Mouse (Mus musculus) neural tube, embryonic 14.5 days (tissue): Measurements from ENCODE around the gene Dchs2. TPM values are rescaled to one million over a fixed set of nuclear protein-coding genes. Genes with fewer than 3 reads are reported as not detected.

Experiments
- ATAC-seq: fragments of 200-750 bp; cut with Nextera tagmentation; 2 replicates; pipeline ENCODE4 v1.8.0; 2017; ENCODE audit warnings: low read depth, mild to moderate bottlenecking, moderate TSS enrichment, moderate library complexity
- H3K27ac ChIP-seq: fragments of 300-500 bp; sonication (generic); 2 replicates; pipeline ENCODE4 v1.5.1; 2014; ENCODE audit warnings: low read depth, mild to moderate bottlenecking, control low read depth, low read length, moderate library complexity, mixed read lengths
- H3K27me3 ChIP-seq: fragments of 300-500 bp; sonication (generic); 2 replicates; pipeline ENCODE4 v1.6.1; 2014; ENCODE audit warnings: low read length; ENCODE audit not compliant: control insufficient read depth, insufficient read depth
- H3K36me3 ChIP-seq: fragments of 300-500 bp; sonication (generic); 2 replicates; pipeline ENCODE4 v1.6.1; 2014; ENCODE audit warnings: low read length, mixed read lengths; ENCODE audit not compliant: control insufficient read depth, insufficient read depth
- H3K4me1 ChIP-seq: fragments of 300-500 bp; sonication (generic); 2 replicates; pipeline ENCODE4 v1.6.1; 2014; ENCODE audit warnings: low read length; ENCODE audit not compliant: control insufficient read depth, insufficient read depth
- H3K4me2 ChIP-seq: fragments of 300-500 bp; sonication (generic); 2 replicates; pipeline ENCODE4 v1.6.1; 2014; ENCODE audit warnings: mild to moderate bottlenecking, low read depth, low read length, control low read depth
- H3K4me3 ChIP-seq: fragments of 300-500 bp; sonication (generic); 2 replicates; pipeline ENCODE4 v1.5.1; 2014; ENCODE audit warnings: low read depth, low read length, control low read depth, mixed read lengths
- H3K9ac ChIP-seq: fragments of 300-500 bp; sonication (generic); replicated peaks from 2 replicates; pipeline ENCODE4 v1.6.1; 2014; ENCODE audit warnings: low read depth, mild to moderate bottlenecking, control low read depth, low read length, mixed read lengths
- H3K9me3 ChIP-seq: fragments of 300-500 bp; sonication (generic); 2 replicates; pipeline ENCODE4 v1.6.1; 2016; ENCODE audit warnings: low read length; ENCODE audit not compliant: control insufficient read depth
- WGBS: fragments of 180-500 bp; shearing (Covaris S2); extraction: QIAGEN DNeasy Blood & Tissue Kit; methylation state at CpG from one replicate; pipeline ENCODE4 v1.1.7; 2014; 5-methylcytosine and 5-hydroxymethylcytosine counted together
- polyA plus RNA-seq: library from polyadenylated mRNA; unstranded; fragments of >200 nt; fragmentation: Nextera tagmentation; extraction: Ambion mirVana; gene quantifications from 2 replicates; pipeline ENCODE4 v1.2.1, GENCODE M21; 2014

Gene Dchs2
- polyA plus RNA-seq, 1 experiment from 2014 or later, result 3.1 TPM

DNA sequence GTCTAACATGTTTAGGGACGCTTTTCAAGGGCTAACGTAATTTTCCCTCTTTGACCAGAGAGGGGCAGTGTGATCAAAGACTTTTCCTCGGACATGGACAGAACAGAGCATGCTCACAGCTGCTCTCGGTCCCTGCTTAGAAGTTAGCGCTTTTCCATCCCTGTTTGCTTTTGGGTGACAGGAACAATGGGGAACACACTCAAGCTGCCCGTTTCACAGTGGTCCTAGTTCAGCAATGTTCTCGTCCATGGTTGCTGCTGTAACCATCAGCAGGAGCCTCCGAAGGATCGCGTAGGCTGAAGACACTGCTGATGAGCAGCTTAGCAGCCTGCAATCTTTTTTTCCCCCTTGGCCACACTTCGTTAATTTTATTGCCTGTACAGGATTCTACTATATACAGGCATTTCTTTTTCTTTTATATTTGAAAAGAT is 159.2 kb downstream of the Dchs2 start:
- 3% methylated on average over 11 of the region's 11 CpGs for WGBS
- peak; percentile 95 for ATAC-seq
- Histone ChIP-seq H3K27ac (no peak overlapping the region), H3K4me1 (no peaks in the 10 kb centered on the region), H3K9me3 (no peaks in the 10 kb centered on the region), H3K4me3 (peak overlapping the region; percentile 38), H3K9ac (peak overlapping the region; percentile 30), H3K4me2 (peak overlapping the region; percentile 52), H3K36me3 (no peaks in the 10 kb centered on the region), H3K27me3 (no peaks in the 10 kb centered on the region)

DNA sequence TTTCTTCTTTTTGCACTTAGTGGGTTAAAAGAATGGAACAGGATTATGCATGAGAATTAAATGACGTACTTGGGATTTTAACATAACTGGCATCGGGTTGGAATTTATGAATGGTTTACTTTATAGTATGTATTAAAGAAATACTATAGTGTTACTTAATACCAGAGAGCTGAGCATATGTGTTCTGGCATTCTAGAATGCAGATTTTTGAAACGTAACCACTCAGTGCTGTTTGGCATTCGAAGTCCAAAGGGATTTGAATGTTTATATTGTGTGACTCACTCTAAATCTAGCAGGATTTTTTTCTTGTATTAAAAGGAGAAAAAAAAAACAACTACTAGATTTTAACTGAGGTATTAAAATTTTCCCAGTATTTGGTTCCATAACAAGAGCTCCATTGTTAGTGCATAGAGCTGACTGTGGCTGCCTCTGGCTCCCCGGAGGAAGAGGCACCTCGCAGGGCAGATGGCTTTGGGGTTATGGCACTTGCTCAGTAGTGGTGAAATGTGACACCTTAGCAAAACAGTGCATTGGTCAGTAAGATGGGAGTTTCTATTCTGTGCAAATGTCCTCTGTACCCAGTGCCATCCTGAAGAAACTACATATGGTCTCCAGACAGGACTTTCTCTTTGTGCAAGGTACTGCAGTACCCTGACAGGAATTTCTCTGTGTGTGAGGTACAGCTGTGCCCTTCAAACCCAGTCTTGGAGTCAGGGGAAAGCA is 160.5 kb downstream of the Dchs2 start:
- H3K9ac ChIP-seq, result no peak overlapping the region
- 61% methylated on average over 6 of the region's 6 CpGs for WGBS
- H3K27me3 ChIP-seq, result no peaks in the 10 kb centered on the region
- H3K9me3 ChIP-seq, result no peaks in the 10 kb centered on the region
- H3K4me1 ChIP-seq, result no peaks in the 10 kb centered on the region
- no peak for ATAC-seq
- no peak overlapping the region for H3K4me2 ChIP-seq
- H3K27ac ChIP-seq, result no peak overlapping the region
- no peak overlapping the region for H3K4me3 ChIP-seq
- no peaks in the 10 kb centered on the region for H3K36me3 ChIP-seq

DNA sequence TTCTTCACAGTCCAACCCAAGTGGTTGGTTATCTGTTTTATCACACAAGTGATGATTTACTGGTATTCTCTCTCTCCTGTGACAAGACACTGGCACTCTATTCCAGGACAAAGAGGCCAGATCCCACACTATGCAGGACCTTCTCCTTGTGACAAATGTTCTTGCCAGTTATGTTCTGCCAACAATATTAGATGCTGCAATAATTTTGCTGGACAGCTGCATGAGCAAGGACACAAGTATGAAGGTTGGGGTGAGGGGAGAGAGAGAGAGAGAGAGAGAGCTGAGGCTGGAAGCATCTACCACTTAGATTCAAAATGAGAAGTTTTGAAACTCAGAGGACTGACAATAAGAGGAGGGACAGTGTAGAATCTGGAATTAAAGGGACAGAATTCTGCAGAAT is 162.7 kb downstream of the Dchs2 start:
- H3K4me2 ChIP-seq, result no peak overlapping the region
- no peak for ATAC-seq
- H3K4me3 ChIP-seq, result no peak overlapping the region
- no peaks in the 10 kb centered on the region for H3K9me3 ChIP-seq
- H3K36me3 ChIP-seq, result no peaks in the 10 kb centered on the region
- H3K27ac ChIP-seq, result no peak overlapping the region
- H3K4me1 ChIP-seq, result no peaks in the 10 kb centered on the region
- H3K27me3 ChIP-seq, result no peaks in the 10 kb centered on the region
- H3K9ac ChIP-seq, result no peak overlapping the region

DNA sequence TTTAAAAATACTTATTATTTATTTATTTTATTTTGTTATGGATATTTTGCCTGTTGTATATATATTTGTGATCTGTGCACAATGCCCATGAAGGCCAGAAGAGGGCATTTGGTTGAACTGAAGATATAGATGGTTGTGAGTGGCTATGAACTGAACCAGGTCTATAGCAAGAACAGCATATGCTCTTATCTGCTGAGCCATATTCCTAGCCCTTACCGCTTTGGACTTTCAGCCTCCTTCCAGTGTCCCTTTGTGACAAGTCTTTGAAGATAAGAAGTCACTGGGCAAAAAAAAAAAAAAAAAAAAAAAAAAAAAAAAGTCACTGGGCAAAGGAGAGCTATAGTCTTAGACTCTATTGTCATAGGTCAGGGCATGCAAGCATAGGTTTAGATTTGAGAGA is 163.2 kb downstream of the Dchs2 start:
- H3K27ac ChIP-seq, result no peak overlapping the region

DNA sequence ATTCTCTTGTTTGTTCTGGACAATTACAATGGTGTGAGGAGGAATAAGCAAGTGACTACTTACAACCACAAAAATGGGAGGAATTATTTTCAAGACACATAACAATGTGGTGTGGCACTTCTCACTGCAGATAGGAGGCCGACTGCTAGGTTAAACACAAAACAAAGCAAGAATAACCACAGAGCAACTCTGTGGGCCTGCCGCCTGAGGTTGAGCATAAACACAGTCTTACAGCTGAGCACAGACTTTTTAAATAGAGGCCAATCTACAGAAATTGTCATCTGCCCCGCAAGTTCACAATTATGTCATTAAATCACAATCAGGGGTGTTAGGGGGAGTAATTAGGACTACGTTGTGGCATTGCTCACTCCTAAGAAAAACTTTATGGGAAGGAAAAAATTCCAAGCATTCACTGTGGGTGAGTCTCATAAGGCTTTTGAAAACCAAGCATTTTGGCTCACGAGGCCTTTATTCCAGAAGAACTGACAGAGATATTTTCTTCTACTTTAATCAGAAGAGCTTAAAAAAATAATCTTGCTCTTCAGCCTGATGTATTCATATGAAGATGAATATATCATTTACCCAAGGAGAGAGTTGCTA is 172.1 kb downstream of the Dchs2 start:
- ATAC-seq, result no peak

More for the DNA sequence above, 163.2 kb downstream of the Dchs2 start:
- Histone ChIP-seq H3K4me2 (no peak overlapping the region), H3K9me3 (no peaks in the 10 kb centered on the region), H3K4me3 (no peak overlapping the region), H3K27me3 (no peaks in the 10 kb centered on the region), H3K4me1 (no peaks in the 10 kb centered on the region), H3K36me3 (no peaks in the 10 kb centered on the region), H3K9ac (no peak overlapping the region)
- WGBS, result 95% methylated on average over 1 of the region's 1 CpGs
- ATAC-seq, result no peak

GRCm38 (mm10) chr3:83303876-83304275 is 176.1 kb downstream of the Dchs2 start:
- H3K4me2 ChIP-seq, result no peak overlapping the region
- H3K9me3 ChIP-seq, result no peaks in the 10 kb centered on the region
- no peak overlapping the region for H3K9ac ChIP-seq
- H3K27ac ChIP-seq, result no peak overlapping the region
- 73% methylated on average over 5 of the region's 5 CpGs for WGBS
- H3K36me3 ChIP-seq, result no peaks in the 10 kb centered on the region
- no peaks in the 10 kb centered on the region for H3K27me3 ChIP-seq
- H3K4me3 ChIP-seq, result no peak overlapping the region
- no peak for ATAC-seq
- H3K4me1 ChIP-seq, result no peaks in the 10 kb centered on the region

More for the DNA sequence above, 172.1 kb downstream of the Dchs2 start:
- H3K27ac ChIP-seq, result no peak overlapping the region
- H3K4me2 ChIP-seq, result no peak overlapping the region
- H3K4me3 ChIP-seq, result no peak overlapping the region
- H3K4me1 ChIP-seq, result no peaks in the 10 kb centered on the region
- no peaks in the 10 kb centered on the region for H3K9me3 ChIP-seq
- 61% methylated on average over 5 of the region's 5 CpGs for WGBS
- no peak overlapping the region for H3K9ac ChIP-seq
- no peaks in the 10 kb centered on the region for H3K36me3 ChIP-seq
- no peaks in the 10 kb centered on the region for H3K27me3 ChIP-seq

DNA sequence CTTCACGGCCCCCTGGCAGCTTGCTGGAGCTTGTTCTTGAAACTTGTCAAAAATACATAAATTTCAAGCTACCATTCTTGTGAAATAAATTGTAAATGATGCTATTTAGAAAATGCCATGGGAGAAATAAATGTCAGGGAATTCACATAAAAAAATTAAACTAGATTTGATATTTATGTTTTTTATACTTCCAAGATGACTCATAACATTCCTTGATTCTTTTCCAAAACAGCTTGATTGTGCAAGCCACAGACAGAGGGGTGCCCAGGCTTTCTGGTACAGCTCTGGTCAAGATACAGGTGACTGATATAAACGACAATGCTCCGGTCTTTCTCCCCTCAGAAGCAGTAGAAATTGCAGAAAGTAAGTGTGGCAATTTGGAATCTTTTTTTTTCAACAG is 218.2 kb downstream of the Dchs2 start:
- no peaks in the 10 kb centered on the region for H3K4me1 ChIP-seq
- ATAC-seq, result no peak
- 87% methylated on average over 3 of the region's 3 CpGs for WGBS
- no peak overlapping the region for H3K4me3 ChIP-seq
- no peaks in the 10 kb centered on the region for H3K36me3 ChIP-seq
- no peak overlapping the region for H3K4me2 ChIP-seq
- no peak overlapping the region for H3K27ac ChIP-seq
- no peaks in the 10 kb centered on the region for H3K9me3 ChIP-seq
- no peaks in the 10 kb centered on the region for H3K27me3 ChIP-seq
- no peak overlapping the region for H3K9ac ChIP-seq

- WGBS, result 88% methylated on average over 9 of the region's 9 CpGs
- ATAC-seq, result no peak
Observed at GRCm38 (mm10) chr3:83368500-83369068, 240.8 kb downstream of the Dchs2 start.

GRCm38 (mm10) chr3:83369871-83370270 is 242.1 kb downstream of the Dchs2 start:
- no peaks in the 10 kb centered on the region for H3K36me3 ChIP-seq
- H3K4me3 ChIP-seq, result no peak overlapping the region
- WGBS, result 94% methylated on average over 2 of the region's 2 CpGs
- no peaks in the 10 kb centered on the region for H3K27me3 ChIP-seq
- H3K4me2 ChIP-seq, result no peak overlapping the region
- H3K4me1 ChIP-seq, result no peaks in the 10 kb centered on the region
- no peak overlapping the region for H3K9ac ChIP-seq
- ATAC-seq, result no peak
- no peaks in the 10 kb centered on the region for H3K9me3 ChIP-seq
- H3K27ac ChIP-seq, result no peak overlapping the region

More at GRCm38 (mm10) chr3:83368500-83369068, 240.8 kb downstream of the Dchs2 start:
- Histone ChIP-seq H3K27me3 (no peaks in the 10 kb centered on the region), H3K4me1 (no peaks in the 10 kb centered on the region), H3K4me3 (no peak overlapping the region), H3K27ac (no peak overlapping the region), H3K9ac (no peak overlapping the region), H3K4me2 (no peak overlapping the region), H3K9me3 (no peaks in the 10 kb centered on the region), H3K36me3 (no peaks in the 10 kb centered on the region)
